8 mouse cellular contexts compared by ENCODE assay signal in the genomic region with DNA sequence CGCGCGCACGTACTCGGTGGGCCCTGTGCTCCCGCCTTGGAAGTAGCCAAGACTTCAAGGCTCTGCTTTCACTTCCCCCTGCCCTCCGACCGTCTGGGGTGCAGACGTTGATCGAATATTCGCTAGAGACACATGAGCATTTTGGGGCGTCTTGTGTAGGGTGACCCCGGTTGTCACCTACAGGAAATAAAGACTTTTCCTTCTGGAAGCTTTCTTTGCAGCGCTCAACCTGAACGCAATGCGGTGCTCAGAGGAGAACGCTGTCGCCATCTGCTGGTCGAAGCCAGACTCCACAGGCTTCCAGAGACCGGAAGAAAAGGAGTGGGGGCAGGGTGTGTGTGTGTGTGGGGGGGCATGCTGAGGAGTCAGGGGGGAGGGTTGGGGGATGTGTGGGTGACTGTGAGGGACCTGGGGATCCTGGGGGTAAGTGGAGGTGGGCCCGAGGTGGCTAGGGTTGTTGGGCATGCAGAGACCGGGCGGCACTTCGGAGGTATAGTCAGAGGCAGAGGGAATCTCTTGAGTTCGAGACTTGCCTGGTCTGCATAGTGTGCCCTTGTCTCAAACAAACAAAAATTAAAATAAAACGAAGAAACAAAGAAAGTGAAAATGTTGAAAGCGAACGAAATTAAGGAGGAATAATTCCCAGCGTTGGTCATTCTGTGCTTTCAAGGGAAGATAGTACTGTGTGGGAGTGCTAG. TPM values are rescaled to one million over a fixed set of nuclear protein-coding genes. Genes with fewer than 3 reads are reported as not detected.
A peak's percentile ranks its signal among the peaks of the same experiment; 100 is the strongest.
DNase-seq lines count a peak whose midpoint lies in the region; ATAC-seq and TF ChIP-seq lines count a peak whose summit lies in the region.

No protein-coding gene starts in this region.

- ATAC-seq in heart, embryonic 16.5 days (replicated peaks; ENCODE audit: extremely low read depth, insufficient read depth, low FRiP score), result peak; percentile 28
- ATAC-seq in liver, embryonic 16.5 days (ENCODE audit: low read depth), result peak; percentile 14; the same call in 1 of the 2 replicates
- ATAC-seq in neural tube, embryonic 12.5 days (ENCODE audit: low FRiP score, low read depth), result peak; percentile 19; the same call in 1 of the 2 replicates
- ATAC-seq in stomach, postnatal 0 days (ENCODE audit: low FRiP score, low TSS enrichment), result peak; percentile 59

- no peaks in the 10 kb centered on the region for H3K9me3 ChIP-seq in forebrain, embryonic 10.5 days
- no peaks in the 10 kb centered on the region for H3K9me3 ChIP-seq in heart, embryonic 16.5 days (replicated peaks; ENCODE audit: control insufficient read depth, low read length)
- H3K9me3 ChIP-seq in liver, embryonic 16.5 days (replicated peaks; ENCODE audit: control insufficient read depth, low read length), result no peaks in the 10 kb centered on the region
- H3K9me3 ChIP-seq in neural tube, embryonic 12.5 days, result no peaks in the 10 kb centered on the region
- no peaks in the 10 kb centered on the region for H3K9me3 ChIP-seq in stomach, postnatal 0 days (ENCODE audit: control insufficient read depth, low read length)

- peaks cover 35% of the 10 kb centered on the region for H3K27me3 ChIP-seq in forebrain, embryonic 10.5 days (ENCODE audit: poor library complexity, severe bottlenecking)
- H3K27me3 ChIP-seq in heart, embryonic 16.5 days (ENCODE audit: control insufficient read depth, insufficient read depth, low read length), result no peaks in the 10 kb centered on the region
- H3K27me3 ChIP-seq in liver, embryonic 16.5 days (ENCODE audit: control insufficient read depth, insufficient read depth, low read depth, low read length), result no peaks in the 10 kb centered on the region
- peaks cover 8% of the 10 kb centered on the region; the same call in 1 of the 2 replicates for H3K27me3 ChIP-seq in neural tube, embryonic 12.5 days (replicated peaks)
- H3K27me3 ChIP-seq in stomach, postnatal 0 days (ENCODE audit: control insufficient read depth, insufficient read depth, low read length), result no peaks in the 10 kb centered on the region

- H3K36me3 ChIP-seq in forebrain, embryonic 10.5 days (replicated peaks), result peaks cover 12% of the 10 kb centered on the region
- peaks cover 4% of the 10 kb centered on the region; the same call in 1 of the 2 replicates for H3K36me3 ChIP-seq in heart, embryonic 16.5 days (ENCODE audit: control insufficient read depth, insufficient read depth)
- H3K36me3 ChIP-seq in liver, embryonic 16.5 days (ENCODE audit: control insufficient read depth, insufficient read depth), result no peaks in the 10 kb centered on the region
- peaks cover 3% of the 10 kb centered on the region; the same call in 1 of the 2 replicates for H3K36me3 ChIP-seq in neural tube, embryonic 12.5 days
- H3K36me3 ChIP-seq in stomach, postnatal 0 days (ENCODE audit: control insufficient read depth, insufficient read depth, low read length), result no peaks in the 10 kb centered on the region

- peak overlapping the region; percentile 68 for H3K4me2 ChIP-seq in heart, embryonic 16.5 days (ENCODE audit: low read depth, low read length)
- H3K4me2 ChIP-seq in liver, embryonic 16.5 days (ENCODE audit: low read depth, low read length), result peak overlapping the region; percentile 86
- peak overlapping the region; percentile 67 for H3K4me2 ChIP-seq in neural tube, embryonic 12.5 days (replicated peaks)
- H3K4me2 ChIP-seq in stomach, postnatal 0 days (replicated peaks; ENCODE audit: low read depth), result peak overlapping the region; percentile 59

- peaks cover 53% of the 10 kb centered on the region for H3K4me1 ChIP-seq in forebrain, embryonic 10.5 days
- peaks cover 33% of the 10 kb centered on the region for H3K4me1 ChIP-seq in heart, embryonic 16.5 days (ENCODE audit: control insufficient read depth, insufficient read depth, low read length)
- H3K4me1 ChIP-seq in liver, embryonic 16.5 days (ENCODE audit: control insufficient read depth, low read depth, low read length), result peaks cover 47% of the 10 kb centered on the region
- peaks cover 33% of the 10 kb centered on the region for H3K4me1 ChIP-seq in neural tube, embryonic 12.5 days
- peaks cover 12% of the 10 kb centered on the region for H3K4me1 ChIP-seq in stomach, postnatal 0 days (replicated peaks; ENCODE audit: control insufficient read depth, insufficient read depth)

- TF ChIP-seq CTCF in stomach, postnatal 0 days (IDR thresholded peaks at IDR 0.05; ENCODE audit: low read depth), result peak; percentile 94

- no peak for TF ChIP-seq EP300 in stomach, postnatal 0 days (optimal IDR thresholded peaks at IDR 0.05)

- peak overlapping the region; percentile 64 for H3K9ac ChIP-seq in heart, embryonic 16.5 days (ENCODE audit: low read length)
- H3K9ac ChIP-seq in liver, embryonic 16.5 days (ENCODE audit: low read depth, low read length), result peak overlapping the region; percentile 46
- H3K9ac ChIP-seq in neural tube, embryonic 12.5 days, result peak overlapping the region; percentile 38; the same call in 1 of the 2 replicates
- peak overlapping the region; percentile 47 for H3K9ac ChIP-seq in stomach, postnatal 0 days (ENCODE audit: low read length)

- peak overlapping the region; percentile 82 for H3K27ac ChIP-seq in forebrain, embryonic 10.5 days
- peak overlapping the region; percentile 92 for H3K27ac ChIP-seq in heart, embryonic 16.5 days (ENCODE audit: low read length)
- H3K27ac ChIP-seq in liver, embryonic 16.5 days (ENCODE audit: low read length), result peak overlapping the region; percentile 93
- H3K27ac ChIP-seq in neural tube, embryonic 12.5 days, result peak overlapping the region; percentile 69; the same call in 1 of the 2 replicates
- H3K27ac ChIP-seq in stomach, postnatal 0 days (replicated peaks), result peak overlapping the region; percentile 86

- DNase-seq in CD8-positive naive resting alpha-beta T cell, adult 2 months (ENCODE audit: low read depth in 2 of 2, low spot score in 2 of 2), result peak; percentile 71 to 80
- peak; percentile 78 for DNase-seq in c-Kit-negative CD71-positive TER-119-positive erythroid progenitor cells, embryonic 14.5 days (ENCODE audit: low read depth, low spot score)
- peak; percentile 83 for DNase-seq in forebrain, embryonic 10.5 days (ENCODE audit: extremely low spot score, low spot score)
- DNase-seq in kidney, postnatal 25 days, result peak; percentile 90
- peak; percentile 91 for DNase-seq in stomach, postnatal 0 days (ENCODE audit: low spot score)

- peak overlapping the region; percentile 67 for H3K4me3 ChIP-seq in forebrain, embryonic 10.5 days
- peak overlapping the region; percentile 52 for H3K4me3 ChIP-seq in heart, embryonic 16.5 days (ENCODE audit: low read length)
- peak overlapping the region; percentile 78 for H3K4me3 ChIP-seq in liver, embryonic 16.5 days (ENCODE audit: low read depth, low read length)
- H3K4me3 ChIP-seq in neural tube, embryonic 12.5 days, result peak overlapping the region; percentile 29
- H3K4me3 ChIP-seq in stomach, postnatal 0 days (ENCODE audit: low read depth, low read length), result peak overlapping the region; percentile 28

- WGBS in forebrain, embryonic 10.5 days, result 21% methylated on average over 29 of the region's 29 CpGs
- 16% methylated on average over 29 of the region's 29 CpGs for WGBS in heart, embryonic 16.5 days
- WGBS in liver, embryonic 16.5 days (ENCODE audit: insufficient replicate concordance), result 9% methylated on average over 29 of the region's 29 CpGs
- 22% methylated on average over 29 of the region's 29 CpGs for WGBS in neural tube, embryonic 12.5 days
- WGBS in stomach, postnatal 0 days, result 20% methylated on average over 29 of the region's 29 CpGs

RNA-seq across cellular contexts. Expression of gene BC025920, which starts 1.0 kb away (rescaled TPM):
- polyA plus RNA-seq in forebrain, embryonic 10.5 days (2016; fragmentation: Nextera tagmentation; extraction: Ambion mirVana), result 1.6 and 2.1 TPM in 2 replicates
- 1.2 TPM in 2 replicates for polyA plus RNA-seq in heart, embryonic 16.5 days (2015; fragmentation: Nextera tagmentation; extraction: Ambion mirVana)
- 0.35 and 0.36 TPM in 2 replicates for polyA plus RNA-seq in liver, embryonic 16.5 days (2015; fragmentation: Nextera tagmentation; extraction: Ambion mirVana)
- polyA plus RNA-seq in neural tube, embryonic 12.5 days (2016; fragmentation: Nextera tagmentation; extraction: Ambion mirVana), result 1.4 and 2.3 TPM in 2 replicates
- polyA plus RNA-seq in stomach, postnatal 0 days (2015; fragmentation: Nextera tagmentation; extraction: Ambion mirVana), result 0.24 and 0.35 TPM in 2 replicates

RNA-seq across cellular contexts. Expression of gene Tle6, which starts 4.2 kb away (rescaled TPM):
- polyA plus RNA-seq in forebrain, embryonic 10.5 days (2016; fragmentation: Nextera tagmentation; extraction: Ambion mirVana), result 2.8 and 3.1 TPM in 2 replicates
- 29.6 and 31.0 TPM in 2 replicates for polyA plus RNA-seq in heart, embryonic 16.5 days (2015; fragmentation: Nextera tagmentation; extraction: Ambion mirVana)
- polyA plus RNA-seq in liver, embryonic 16.5 days (2015; fragmentation: Nextera tagmentation; extraction: Ambion mirVana), result 3.5 and 4.5 TPM in 2 replicates
- 6.4 and 7.3 TPM in 2 replicates for polyA plus RNA-seq in neural tube, embryonic 12.5 days (2016; fragmentation: Nextera tagmentation; extraction: Ambion mirVana)
- 7.6 and 8.9 TPM in 2 replicates for polyA plus RNA-seq in stomach, postnatal 0 days (2015; fragmentation: Nextera tagmentation; extraction: Ambion mirVana)

RNA-seq across cellular contexts. Expression of gene Sirt6, which starts 22.5 kb away (rescaled TPM):
- polyA plus RNA-seq in forebrain, embryonic 10.5 days (2016; fragmentation: Nextera tagmentation; extraction: Ambion mirVana), result 52.5 and 55.1 TPM in 2 replicates
- polyA plus RNA-seq in heart, embryonic 16.5 days (2015; fragmentation: Nextera tagmentation; extraction: Ambion mirVana), result 22.9 and 26.0 TPM in 2 replicates
- polyA plus RNA-seq in liver, embryonic 16.5 days (2015; fragmentation: Nextera tagmentation; extraction: Ambion mirVana), result 6.9 and 8.1 TPM in 2 replicates
- polyA plus RNA-seq in neural tube, embryonic 12.5 days (2016; fragmentation: Nextera tagmentation; extraction: Ambion mirVana), result 53.3 and 56.6 TPM in 2 replicates
- polyA plus RNA-seq in stomach, postnatal 0 days (2015; fragmentation: Nextera tagmentation; extraction: Ambion mirVana), result 15.1 and 15.6 TPM in 2 replicates

RNA-seq across cellular contexts. Expression of gene Ankrd24, which starts 23.2 kb away (rescaled TPM):
- polyA plus RNA-seq in forebrain, embryonic 10.5 days (2016; fragmentation: Nextera tagmentation; extraction: Ambion mirVana), result 4.8 and 5.8 TPM in 2 replicates
- 14.6 and 14.8 TPM in 2 replicates for polyA plus RNA-seq in heart, embryonic 16.5 days (2015; fragmentation: Nextera tagmentation; extraction: Ambion mirVana)
- 2.1 and 2.4 TPM in 2 replicates for polyA plus RNA-seq in liver, embryonic 16.5 days (2015; fragmentation: Nextera tagmentation; extraction: Ambion mirVana)
- 8.8 and 9.0 TPM in 2 replicates for polyA plus RNA-seq in neural tube, embryonic 12.5 days (2016; fragmentation: Nextera tagmentation; extraction: Ambion mirVana)
- 3.3 and 5.3 TPM in 2 replicates for polyA plus RNA-seq in stomach, postnatal 0 days (2015; fragmentation: Nextera tagmentation; extraction: Ambion mirVana)

RNA-seq across cellular contexts. Expression of gene Tle2, which starts 30.8 kb away (rescaled TPM):
- polyA plus RNA-seq in forebrain, embryonic 10.5 days (2016; fragmentation: Nextera tagmentation; extraction: Ambion mirVana), result 4.1 and 4.3 TPM in 2 replicates
- polyA plus RNA-seq in heart, embryonic 16.5 days (2015; fragmentation: Nextera tagmentation; extraction: Ambion mirVana), result 19.5 and 24.5 TPM in 2 replicates
- polyA plus RNA-seq in liver, embryonic 16.5 days (2015; fragmentation: Nextera tagmentation; extraction: Ambion mirVana), result 1.8 and 2.7 TPM in 2 replicates
- polyA plus RNA-seq in neural tube, embryonic 12.5 days (2016; fragmentation: Nextera tagmentation; extraction: Ambion mirVana), result 18.1 and 19.6 TPM in 2 replicates
- 4.8 and 6.9 TPM in 2 replicates for polyA plus RNA-seq in stomach, postnatal 0 days (2015; fragmentation: Nextera tagmentation; extraction: Ambion mirVana)

Comparison
In these comparisons a context has a peak if more than half of its experiments do, and no peak if none do; other contexts are left out.
1. Peak in every context shown above with its lines: DNase-seq, ATAC-seq, H3K4me3 ChIP-seq and H3K27ac ChIP-seq.
2. H3K4me3 ChIP-seq: peak in every context shown above with its lines; median percentile 78 in liver, embryonic 16.5 days; 67 in forebrain, embryonic 10.5 days; 52 in heart, embryonic 16.5 days; 29 in neural tube, embryonic 12.5 days; 28 in stomach, postnatal 0 days.